Mouse (Mus musculus) thymus, adult 2 months (tissue): Measurements from ENCODE around the gene Cox6a1. TPM values are rescaled to one million over a fixed set of nuclear protein-coding genes. Genes with fewer than 3 reads are reported as not detected.
A peak's percentile ranks its signal among the peaks of the same experiment; 100 is the strongest.

Source experiments
- DNase-seq: peaks from one replicate; pipeline ENCODE4 v3.0.0; 2021
- H3K27ac ChIP-seq: fragments of 200-500 bp; 2 replicates; pipeline ENCODE4 v1.5.1; 2012; ENCODE audit warnings: low read length, control low read depth; ENCODE audit not compliant: control insufficient read depth, insufficient read depth
- H3K27me3 ChIP-seq: fragments of 200-500 bp; 2 replicates; pipeline ENCODE4 v1.6.1; 2012; ENCODE audit warnings: mild to moderate bottlenecking, low read length, moderate library complexity, mixed read lengths; ENCODE audit not compliant: control insufficient read depth, insufficient read depth
- H3K36me3 ChIP-seq: fragments of 200-500 bp; 2 replicates; pipeline ENCODE4 v1.6.1; 2012; ENCODE audit warnings: mild to moderate bottlenecking, low read length, moderate library complexity; ENCODE audit not compliant: control insufficient read depth, insufficient read depth
- H3K4me1 ChIP-seq: fragments of 200-500 bp; replicated peaks from 2 replicates; pipeline ENCODE4 v1.6.1; 2012; ENCODE audit warnings: low read length; ENCODE audit not compliant: control insufficient read depth, insufficient read depth
- H3K4me3 ChIP-seq: fragments of 200-500 bp; 2 replicates; pipeline ENCODE4 v1.5.1; 2012; ENCODE audit warnings: mild to moderate bottlenecking, low read length, control low read depth, moderate library complexity; ENCODE audit not compliant: control insufficient read depth, insufficient read depth
- CTCF ChIP-seq: fragments of 200-500 bp; IDR thresholded peaks from 2 replicates; pipeline ENCODE4 v1.5.1; 2012; ENCODE audit warnings: mild to moderate bottlenecking, control low read depth, low read length, moderate library complexity, borderline replicate concordance; ENCODE audit not compliant: control insufficient read depth, poor library complexity, insufficient read depth; ENCODE audit errors: extremely low read depth
- POLR2A ChIP-seq: fragments of 200-500 bp; IDR thresholded peaks from 2 replicates; pipeline ENCODE4 v1.6.1; 2012; ENCODE audit warnings: mild to moderate bottlenecking, low read length, control low read depth, moderate library complexity; ENCODE audit not compliant: control insufficient read depth, poor library complexity, insufficient read depth; ENCODE audit errors: extremely low read depth
- WGBS: fragments of 180-500 bp; shearing (Covaris S2); methylation state at CpG from one replicate; pipeline ENCODE4 v1.1.7; 2018; 5-methylcytosine and 5-hydroxymethylcytosine counted together
- polyA plus RNA-seq: library from polyadenylated mRNA; depleted of rRNA; stranded (reverse); fragments of >200 nt; gene quantifications from 2 replicates; pipeline ENCODE4 v1.2.3, GENCODE M21; 2012

Cox6a1 gene
- polyA plus RNA-seq, 1 experiment: 2,976 TPM

GRCm38 (mm10) chr5:115355070-115355469, 6.3 kb upstream of the Cox6a1 start:
- Histone ChIP-seq H3K36me3 (no peaks in the 10 kb centered on the region), H3K4me3 (no peak overlapping the region), H3K27ac (no peak overlapping the region), H3K27me3 (no peaks in the 10 kb centered on the region; the same call in 1 of the 2 replicates), H3K4me1 (no peaks in the 10 kb centered on the region)
- no peak for DNase-seq
- WGBS: 72% methylated on average over 13 of the region's 13 CpGs
- TF ChIP-seq POLR2A (no peak), CTCF (no peak)

GRCm38 (mm10) chr5:115351348-115351747, 2.6 kb upstream of the Cox6a1 start:
- peaks cover 5% of the 10 kb centered on the region for H3K4me1 ChIP-seq
- no peak overlapping the region for H3K27ac ChIP-seq
- H3K36me3 ChIP-seq: no peaks in the 10 kb centered on the region
- no peak for DNase-seq
- H3K27me3 ChIP-seq: no peaks in the 10 kb centered on the region; the same call in 1 of the 2 replicates
- no peak overlapping the region for H3K4me3 ChIP-seq
- WGBS: 89% methylated on average over 5 of the region's 5 CpGs
- TF ChIP-seq POLR2A (no peak), CTCF (no peak)

GRCm38 (mm10) chr5:115349225-115349555, 409 bp upstream of the Cox6a1 start:
- Histone ChIP-seq H3K27me3 (no peaks in the 10 kb centered on the region), H3K27ac (peak overlapping the region; percentile 73), H3K4me1 (peaks cover 5% of the 10 kb centered on the region), H3K4me3 (peak overlapping the region; percentile 63), H3K36me3 (peaks cover 15% of the 10 kb centered on the region)
- TF ChIP-seq CTCF: no peak; the same call in 1 of the 2 replicates
- DNase-seq: no peak
- 1% methylated on average over 18 of the region's 18 CpGs for WGBS

- Histone ChIP-seq H3K27me3 (no peaks in the 10 kb centered on the region), H3K4me1 (peaks cover 5% of the 10 kb centered on the region), H3K36me3 (peaks cover 29% of the 10 kb centered on the region), H3K4me3 (peak overlapping the region; percentile 16; the same call in 1 of the 2 replicates), H3K27ac (no peak overlapping the region)
- under 1% methylated on average over 5 of the region's 5 CpGs for WGBS
- DNase-seq: peak; percentile 86
- TF ChIP-seq POLR2A: no peak
- TF ChIP-seq CTCF: peak; percentile 82; the same call in 1 of the 2 replicates
Observed at GRCm38 (mm10) chr5:115347564-115347963, 1.2 kb downstream of the Cox6a1 start.

- no peak for DNase-seq
- 8% methylated on average over 36 of the region's 36 CpGs for WGBS
- Histone ChIP-seq H3K4me1 (peaks cover 2% of the 10 kb centered on the region), H3K27ac (no peak overlapping the region), H3K4me3 (peak overlapping the region; percentile 89), H3K36me3 (peaks cover 29% of the 10 kb centered on the region), H3K27me3 (no peaks in the 10 kb centered on the region)
- TF ChIP-seq CTCF (no peak), POLR2A (no peak; the same call in 1 of the 2 replicates)
Observed at GRCm38 (mm10) chr5:115341314-115342165, 7.2 kb downstream of the Cox6a1 start.

- no peak; the same call in 1 of the 2 replicates for TF ChIP-seq POLR2A
- TF ChIP-seq CTCF: peak; percentile 22; the same call in 1 of the 2 replicates
- peaks cover 2% of the 10 kb centered on the region for H3K4me1 ChIP-seq
- peak within 1 kb of the TSS; percentile 89 for H3K4me3 ChIP-seq
- peaks cover 29% of the 10 kb centered on the region for H3K36me3 ChIP-seq
- H3K27me3 ChIP-seq: no peaks in the 10 kb centered on the region
- peak; percentile 83 for DNase-seq
- no peak within 1 kb of the TSS for H3K27ac ChIP-seq
- WGBS: under 1% methylated on average over 62 of the region's 62 CpGs
Observed at GRCm38 (mm10) chr5:115340577-115341313, 8.0 kb downstream of the Cox6a1 start, which contains the start of the genes Gatc and Triap1. Gene Gatc (minus strand): TSS chr5:115341178. Gene Triap1 (plus strand): TSS chr5:115341225.
